Mouse (Mus musculus): Measurements from ENCODE around the gene Prkra.

GRCm38 (mm10) chr2:76653070-76653469 lies 5.3 kb upstream of the Prkra start:
- peak; percentile 45 for TF ChIP-seq CTCF (IDR thresholded peaks at IDR 0.05; ENCODE audit: low read depth, low read length)
- TF ChIP-seq EP300 (IDR thresholded peaks at IDR 0.05; ENCODE audit: insufficient read depth, low read depth, low read length) = no peak

Measured in ES-Bruce4 (cell line).